Mouse (Mus musculus) midbrain, embryonic 12.5 days (tissue): ENCODE results near the gene Ptpro. TPM values are rescaled to one million over a fixed set of nuclear protein-coding genes. Genes with fewer than 3 reads are reported as not detected.
A peak's percentile ranks its signal among the peaks of the same experiment; 100 is the strongest.

Experiments
- ATAC-seq: fragments of 200-750 bp; cut with Nextera tagmentation; 2 replicates; pipeline ENCODE4 v1.8.0; 2017; ENCODE audit warnings: low read depth, moderate TSS enrichment, moderate library complexity; ENCODE audit not compliant: low FRiP score
- H3K27ac ChIP-seq: fragments of 300-500 bp; sonication (generic); replicated peaks from 2 replicates; pipeline ENCODE4 v1.5.1; 2016; ENCODE audit warnings: mild to moderate bottlenecking
- H3K27me3 ChIP-seq: fragments of 300-500 bp; sonication (generic); 2 replicates; pipeline ENCODE4 v1.6.1; 2016; ENCODE audit warnings: mild to moderate bottlenecking
- H3K36me3 ChIP-seq: fragments of 300-500 bp; sonication (generic); 2 replicates; pipeline ENCODE4 v1.6.1; 2016
- H3K4me1 ChIP-seq: fragments of 300-500 bp; sonication (generic); 2 replicates; pipeline ENCODE4 v1.6.1; 2016
- H3K4me2 ChIP-seq: fragments of 300-500 bp; sonication (generic); replicated peaks from 2 replicates; pipeline ENCODE4 v1.6.1; 2016; ENCODE audit warnings: mild to moderate bottlenecking, moderate library complexity
- H3K4me3 ChIP-seq: fragments of 300-500 bp; sonication (generic); 2 replicates; pipeline ENCODE4 v1.5.1; 2016; ENCODE audit warnings: mild to moderate bottlenecking
- H3K9ac ChIP-seq: fragments of 300-500 bp; sonication (generic); replicated peaks from 2 replicates; pipeline ENCODE4 v1.6.1; 2016; ENCODE audit warnings: mild to moderate bottlenecking, moderate library complexity
- H3K9me3 ChIP-seq: fragments of 300-500 bp; sonication (generic); 2 replicates; pipeline ENCODE4 v1.6.1; 2016; ENCODE audit warnings: mild to moderate bottlenecking
- WGBS: fragments of 180-500 bp; shearing (Covaris S2); methylation state at CpG from one replicate; pipeline ENCODE4 v1.1.7; 2016; 5-methylcytosine and 5-hydroxymethylcytosine counted together
- polyA plus RNA-seq: library from polyadenylated mRNA; unstranded; fragments of >200 nt; fragmentation: Nextera tagmentation; extraction: Ambion mirVana; gene quantifications from 2 replicates; pipeline ENCODE4 v1.2.1, GENCODE M21; 2016

The Ptpro gene
- polyA plus RNA-seq, 1 experiment from 2014 or later = 30.7 TPM

- H3K4me1 ChIP-seq = peaks cover 12% of the 10 kb centered on the region; the same call in 1 of the 2 replicates
- WGBS = 76% methylated on average over 8 of the region's 8 CpGs
- H3K36me3 ChIP-seq = no peaks in the 10 kb centered on the region
- no peaks in the 10 kb centered on the region for H3K9me3 ChIP-seq
- H3K9ac ChIP-seq = no peak overlapping the region
- H3K4me2 ChIP-seq = no peak overlapping the region
- no peak for ATAC-seq
- H3K27me3 ChIP-seq = no peaks in the 10 kb centered on the region
- H3K27ac ChIP-seq = no peak overlapping the region
- H3K4me3 ChIP-seq = no peak overlapping the region
Measured at GRCm38 (mm10) chr6:137268019-137268418, 15.9 kb downstream of the Ptpro start.

- no peak overlapping the region for H3K4me3 ChIP-seq
- H3K27me3 ChIP-seq = no peaks in the 10 kb centered on the region
- H3K9ac ChIP-seq = no peak overlapping the region
- no peaks in the 10 kb centered on the region for H3K9me3 ChIP-seq
- no peak overlapping the region for H3K4me2 ChIP-seq
- H3K4me1 ChIP-seq = peaks cover 12% of the 10 kb centered on the region; the same call in 1 of the 2 replicates
- no peak overlapping the region for H3K27ac ChIP-seq
- no peaks in the 10 kb centered on the region for H3K36me3 ChIP-seq
- 92% methylated on average over 10 of the region's 10 CpGs for WGBS
- ATAC-seq = no peak
Measured at GRCm38 (mm10) chr6:137268592-137268991, 16.5 kb downstream of the Ptpro start.

- no peak overlapping the region for H3K27ac ChIP-seq
- no peaks in the 10 kb centered on the region for H3K36me3 ChIP-seq
- no peak overlapping the region for H3K4me3 ChIP-seq
- no peak overlapping the region for H3K9ac ChIP-seq
- peaks cover 15% of the 10 kb centered on the region; the same call in 1 of the 2 replicates for H3K4me1 ChIP-seq
- H3K4me2 ChIP-seq = no peak overlapping the region
- H3K9me3 ChIP-seq = no peaks in the 10 kb centered on the region
- no peak; the same call in 1 of the 2 replicates for ATAC-seq
- H3K27me3 ChIP-seq = no peaks in the 10 kb centered on the region
- WGBS = 53% methylated on average over 8 of the region's 8 CpGs
Measured at GRCm38 (mm10) chr6:137272513-137272912, 20.4 kb downstream of the Ptpro start.

GRCm38 (mm10) chr6:137277587-137277994, 25.5 kb downstream of the Ptpro start:
- 16% methylated on average over 12 of the region's 12 CpGs for WGBS
- Histone ChIP-seq H3K9ac (no peak overlapping the region), H3K27me3 (no peaks in the 10 kb centered on the region), H3K4me3 (no peak overlapping the region), H3K36me3 (no peaks in the 10 kb centered on the region), H3K9me3 (no peaks in the 10 kb centered on the region), H3K4me2 (no peak overlapping the region), H3K4me1 (peaks cover 25% of the 10 kb centered on the region), H3K27ac (peak overlapping the region; percentile 52; the same call in 1 of the 2 replicates)
- peak; percentile 73 for ATAC-seq

- Histone ChIP-seq H3K4me3 (no peak overlapping the region), H3K9me3 (no peaks in the 10 kb centered on the region), H3K27ac (no peak overlapping the region), H3K9ac (no peak overlapping the region), H3K4me1 (peaks cover 23% of the 10 kb centered on the region), H3K36me3 (no peaks in the 10 kb centered on the region), H3K4me2 (no peak overlapping the region), H3K27me3 (no peaks in the 10 kb centered on the region)
- no peak for ATAC-seq
- WGBS = 75% methylated on average over 7 of the region's 7 CpGs
Measured at GRCm38 (mm10) chr6:137279576-137279975, 27.5 kb downstream of the Ptpro start.

- no peaks in the 10 kb centered on the region for H3K36me3 ChIP-seq
- no peak overlapping the region for H3K4me2 ChIP-seq
- 82% methylated on average over 6 of the region's 6 CpGs for WGBS
- H3K4me3 ChIP-seq = no peak overlapping the region
- peaks cover 23% of the 10 kb centered on the region for H3K4me1 ChIP-seq
- H3K9me3 ChIP-seq = no peaks in the 10 kb centered on the region
- H3K27me3 ChIP-seq = no peaks in the 10 kb centered on the region
- no peak overlapping the region for H3K27ac ChIP-seq
- H3K9ac ChIP-seq = no peak overlapping the region
- ATAC-seq = no peak
Measured at GRCm38 (mm10) chr6:137281541-137282049, 29.5 kb downstream of the Ptpro start.

- no peak overlapping the region for H3K27ac ChIP-seq
- H3K4me2 ChIP-seq = no peak overlapping the region
- no peak for ATAC-seq
- no peak overlapping the region for H3K4me3 ChIP-seq
- whole genome bisulfite sequencing = 88% methylated on average over 7 of the region's 7 CpGs
- H3K9me3 ChIP-seq = no peaks in the 10 kb centered on the region
- H3K4me1 ChIP-seq = peaks cover 23% of the 10 kb centered on the region
- H3K27me3 ChIP-seq = no peaks in the 10 kb centered on the region
- H3K9ac ChIP-seq = no peak overlapping the region
- H3K36me3 ChIP-seq = no peaks in the 10 kb centered on the region
Measured at GRCm38 (mm10) chr6:137282050-137282449, 29.9 kb downstream of the Ptpro start.

GRCm38 (mm10) chr6:137286376-137286775, 34.3 kb downstream of the Ptpro start:
- peaks cover 4% of the 10 kb centered on the region; the same call in 1 of the 2 replicates for H3K4me1 ChIP-seq
- no peak overlapping the region for H3K4me3 ChIP-seq
- H3K36me3 ChIP-seq = no peaks in the 10 kb centered on the region
- H3K27ac ChIP-seq = no peak overlapping the region
- H3K27me3 ChIP-seq = no peaks in the 10 kb centered on the region
- no peak overlapping the region for H3K9ac ChIP-seq
- H3K9me3 ChIP-seq = no peaks in the 10 kb centered on the region
- ATAC-seq = no peak
- 90% methylated on average over 6 of the region's 6 CpGs for WGBS
- no peak overlapping the region for H3K4me2 ChIP-seq

- no peaks in the 10 kb centered on the region for H3K27me3 ChIP-seq
- H3K4me3 ChIP-seq = no peak overlapping the region
- 77% methylated on average over 7 of the region's 7 CpGs for WGBS
- no peak for ATAC-seq
- H3K27ac ChIP-seq = no peak overlapping the region
- H3K4me1 ChIP-seq = no peaks in the 10 kb centered on the region
- no peaks in the 10 kb centered on the region for H3K36me3 ChIP-seq
- H3K9me3 ChIP-seq = no peaks in the 10 kb centered on the region
- no peak overlapping the region for H3K9ac ChIP-seq
- H3K4me2 ChIP-seq = no peak overlapping the region
Measured at GRCm38 (mm10) chr6:137287788-137288187, 35.7 kb downstream of the Ptpro start.

GRCm38 (mm10) chr6:137288264-137288663, 36.1 kb downstream of the Ptpro start:
- 92% methylated on average over 5 of the region's 5 CpGs for WGBS
- no peaks in the 10 kb centered on the region for H3K36me3 ChIP-seq
- no peak overlapping the region for H3K27ac ChIP-seq
- H3K4me2 ChIP-seq = no peak overlapping the region
- ATAC-seq = no peak
- no peaks in the 10 kb centered on the region for H3K27me3 ChIP-seq
- H3K9ac ChIP-seq = no peak overlapping the region
- H3K4me1 ChIP-seq = no peaks in the 10 kb centered on the region
- H3K4me3 ChIP-seq = no peak overlapping the region
- H3K9me3 ChIP-seq = no peaks in the 10 kb centered on the region

GRCm38 (mm10) chr6:137292421-137292820, 40.3 kb downstream of the Ptpro start:
- no peaks in the 10 kb centered on the region for H3K36me3 ChIP-seq
- H3K27me3 ChIP-seq = no peaks in the 10 kb centered on the region
- H3K27ac ChIP-seq = no peak overlapping the region
- no peak overlapping the region for H3K4me3 ChIP-seq
- WGBS = 82% methylated on average over 2 of the region's 2 CpGs
- H3K4me2 ChIP-seq = no peak overlapping the region
- no peak for ATAC-seq
- no peaks in the 10 kb centered on the region for H3K9me3 ChIP-seq
- H3K9ac ChIP-seq = no peak overlapping the region
- H3K4me1 ChIP-seq = peaks cover 4% of the 10 kb centered on the region; the same call in 1 of the 2 replicates

GRCm38 (mm10) chr6:137294973-137295820, 43.1 kb downstream of the Ptpro start:
- H3K27ac ChIP-seq = no peak overlapping the region
- WGBS = 85% methylated on average over 20 of the region's 20 CpGs
- H3K4me1 ChIP-seq = peaks cover 4% of the 10 kb centered on the region; the same call in 1 of the 2 replicates
- ATAC-seq = no peak
- H3K4me2 ChIP-seq = no peak overlapping the region
- no peaks in the 10 kb centered on the region for H3K9me3 ChIP-seq
- H3K9ac ChIP-seq = no peak overlapping the region
- H3K4me3 ChIP-seq = no peak overlapping the region
- H3K27me3 ChIP-seq = no peaks in the 10 kb centered on the region
- no peaks in the 10 kb centered on the region for H3K36me3 ChIP-seq
